Mouse (Mus musculus) stomach, postnatal 0 days (tissue): ENCODE data around the gene Tenm3.

Experiments used
- CTCF ChIP-seq: IDR thresholded peaks from 2 replicates; pipeline ENCODE4 v1.5.1; 2016; ENCODE audit warnings: antibody characterized with exemption, low read depth, mild to moderate bottlenecking, moderate library complexity
- EP300 ChIP-seq: optimal IDR thresholded peaks from 2 replicates; pipeline ENCODE3; 2016; ENCODE audit warnings: antibody characterized with exemption

DNA sequence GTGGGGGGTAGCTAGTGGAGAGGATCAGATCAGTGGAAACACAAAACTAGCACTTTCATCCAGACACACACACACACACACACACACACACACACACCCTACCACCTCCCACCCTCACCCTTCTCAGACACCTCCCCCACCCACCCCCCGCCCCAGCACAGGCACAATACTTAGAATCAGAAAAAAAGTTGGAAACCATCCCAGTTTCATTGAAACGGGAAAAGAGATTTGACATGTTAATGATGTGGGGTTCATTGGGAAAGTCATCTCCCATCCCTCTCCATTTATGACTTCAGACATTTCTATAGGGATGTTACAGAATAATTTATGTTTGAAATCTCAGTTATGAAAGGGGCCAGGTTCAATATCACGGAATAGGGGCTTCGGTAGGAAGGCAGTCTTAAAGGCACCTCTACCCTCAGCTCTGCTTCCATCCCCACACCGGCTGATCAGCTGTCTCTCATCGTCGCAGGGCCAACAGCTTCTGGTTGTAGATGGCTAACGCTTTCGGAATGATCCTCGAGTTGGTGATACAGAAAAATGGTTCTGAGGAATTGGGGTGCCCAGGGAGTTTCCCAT lies 231.7 kb downstream of the Tenm3 start:
- TF ChIP-seq CTCF, result no peak
- TF ChIP-seq EP300, result no peak
